Mouse (Mus musculus) heart, adult 2 months (tissue): Measurements from ENCODE around the gene Rgs16. TPM values are rescaled to one million over a fixed set of nuclear protein-coding genes. Genes with fewer than 3 reads are reported as not detected.

Experiments used
- DNase-seq, 2 experiments: peaks; one replicate each; pipeline ENCODE4 v3.0.0; 2021
- H3K27ac ChIP-seq: fragments of 200-600 bp; 2 replicates; pipeline ENCODE4 v1.8.1; 2022
- H3K27me3 ChIP-seq: fragments of 200-500 bp; 2 replicates; pipeline ENCODE4 v1.6.1; 2012; ENCODE audit warnings: mild to moderate bottlenecking, low read length, inconsistent platforms, mixed read lengths; ENCODE audit not compliant: control insufficient read depth, insufficient read depth
- H3K36me3 ChIP-seq: fragments of 200-500 bp; 2 replicates; pipeline ENCODE4 v1.6.1; 2012; ENCODE audit warnings: low read length, inconsistent platforms; ENCODE audit not compliant: control insufficient read depth, insufficient read depth
- H3K4me1 ChIP-seq: fragments of 200-500 bp; 2 replicates; pipeline ENCODE4 v1.6.1; 2011; ENCODE audit warnings: low read length; ENCODE audit not compliant: control insufficient read depth, insufficient read depth
- H3K4me3 ChIP-seq: fragments of 200-600 bp; 2 replicates; pipeline ENCODE4 v1.8.1; 2022
- H3K79me2 ChIP-seq: fragments of 200-500 bp; replicated peaks from 2 replicates; pipeline ENCODE4 v1.6.1; 2012; ENCODE audit warnings: mild to moderate bottlenecking, inconsistent platforms, low read length, moderate library complexity, mixed read lengths; ENCODE audit not compliant: control insufficient read depth, insufficient read depth
- H3K9ac ChIP-seq: fragments of 200-500 bp; 2 replicates; pipeline ENCODE4 v1.6.1; 2012; ENCODE audit warnings: low read depth, mild to moderate bottlenecking, control low read depth, inconsistent platforms, low read length, mixed read lengths
- CTCF ChIP-seq: fragments of 200-600 bp; IDR thresholded peaks from 2 replicates; pipeline ENCODE4 v1.8.1; 2022; ENCODE audit warnings: antibody characterized with exemption, mild to moderate bottlenecking, moderate library complexity
- EP300 ChIP-seq: fragments of 200-500 bp; IDR thresholded peaks from 2 replicates; pipeline ENCODE4 v1.6.1; 2011; ENCODE audit warnings: low read depth, low read length, control low read depth; ENCODE audit not compliant: insufficient read depth
- POLR2A ChIP-seq: fragments of 200-500 bp; IDR thresholded peaks from 2 replicates; pipeline ENCODE4 v1.6.1; 2011; ENCODE audit warnings: mild to moderate bottlenecking, low read depth, low read length, control low read depth; ENCODE audit not compliant: insufficient read depth
- WGBS: fragments of 180-500 bp; shearing (Covaris S2); methylation state at CpG from one replicate; pipeline ENCODE4 v1.1.7; 2018; 5-methylcytosine and 5-hydroxymethylcytosine counted together
- intact Hi-C: fragments of 180-260 bp; cut with DNase I; formaldehyde crosslinking; loops from one replicate; pipeline ENCODE4 v1.15.1; 2025
- polyA plus RNA-seq: library from polyadenylated mRNA; depleted of rRNA; stranded (reverse); fragments of >200 nt; gene quantifications from 2 replicates; pipeline ENCODE4 v1.2.3, GENCODE M21; 2012
- total RNA-seq, 2 experiments: library from RNA; stranded (reverse); gene quantifications; 2 replicates each; pipeline ENCODE4 v1.2.3; 2021

Rgs16 gene
- total and polyA plus RNA-seq, 3 experiments = 0.80 to 1.9 (median 1.4) TPM

- H3K4me1 ChIP-seq = no peaks in the 10 kb centered on the region
- WGBS = 70% methylated on average over 3 of the region's 3 CpGs
- H3K79me2 ChIP-seq = no peaks in the 10 kb centered on the region
- no peak for DNase-seq
- H3K9ac ChIP-seq = no peak overlapping the region
- H3K36me3 ChIP-seq = no peaks in the 10 kb centered on the region
- no peaks in the 10 kb centered on the region for H3K27me3 ChIP-seq
- TF ChIP-seq POLR2A (no peak), EP300 (no peak), CTCF (no peak)
- no peak overlapping the region for H3K27ac ChIP-seq
- intact Hi-C loops = no loop called here
- no peak overlapping the region for H3K4me3 ChIP-seq
These were observed 28.4 kb upstream of the Rgs16 start for GRCm38 (mm10) chr1:153711544-153712262.

- intact Hi-C loops = no loop called here
- TF ChIP-seq CTCF = no peak
- no peak for TF ChIP-seq POLR2A
- TF ChIP-seq EP300 = no peak
- Histone ChIP-seq H3K36me3 (no peaks in the 10 kb centered on the region), H3K4me3 (no peak overlapping the region), H3K27me3 (no peaks in the 10 kb centered on the region), H3K79me2 (no peaks in the 10 kb centered on the region), H3K4me1 (no peaks in the 10 kb centered on the region), H3K9ac (no peak overlapping the region), H3K27ac (no peak overlapping the region)
- 95% methylated on average over 2 of the region's 2 CpGs for WGBS
- DNase-seq = no peak
These were observed 27.5 kb upstream of the Rgs16 start for GRCm38 (mm10) chr1:153712633-153713032.

- WGBS = 65% methylated on average over 1 of the region's 1 CpGs
- H3K27ac ChIP-seq = no peak overlapping the region
- no peaks in the 10 kb centered on the region for H3K79me2 ChIP-seq
- intact Hi-C loops = no loop called here
- no peak overlapping the region for H3K4me3 ChIP-seq
- no peak for TF ChIP-seq EP300
- TF ChIP-seq CTCF = no peak
- TF ChIP-seq POLR2A = no peak
- no peaks in the 10 kb centered on the region for H3K36me3 ChIP-seq
- no peaks in the 10 kb centered on the region for H3K4me1 ChIP-seq
- H3K27me3 ChIP-seq = no peaks in the 10 kb centered on the region
- H3K9ac ChIP-seq = no peak overlapping the region
- no peak for DNase-seq
These were observed 22.2 kb upstream of the Rgs16 start for GRCm38 (mm10) chr1:153717990-153718389.

- intact Hi-C loops = no loop called here
- Histone ChIP-seq H3K36me3 (no peaks in the 10 kb centered on the region), H3K79me2 (no peaks in the 10 kb centered on the region), H3K4me1 (no peaks in the 10 kb centered on the region), H3K4me3 (no peak overlapping the region), H3K27me3 (no peaks in the 10 kb centered on the region), H3K27ac (no peak overlapping the region), H3K9ac (no peak overlapping the region)
- DNase-seq = no peak
- 61% methylated on average over 7 of the region's 7 CpGs for WGBS
- TF ChIP-seq EP300 (no peak), CTCF (no peak), POLR2A (no peak)
These were observed 19.2 kb upstream of the Rgs16 start for GRCm38 (mm10) chr1:153720935-153721334.

DNA sequence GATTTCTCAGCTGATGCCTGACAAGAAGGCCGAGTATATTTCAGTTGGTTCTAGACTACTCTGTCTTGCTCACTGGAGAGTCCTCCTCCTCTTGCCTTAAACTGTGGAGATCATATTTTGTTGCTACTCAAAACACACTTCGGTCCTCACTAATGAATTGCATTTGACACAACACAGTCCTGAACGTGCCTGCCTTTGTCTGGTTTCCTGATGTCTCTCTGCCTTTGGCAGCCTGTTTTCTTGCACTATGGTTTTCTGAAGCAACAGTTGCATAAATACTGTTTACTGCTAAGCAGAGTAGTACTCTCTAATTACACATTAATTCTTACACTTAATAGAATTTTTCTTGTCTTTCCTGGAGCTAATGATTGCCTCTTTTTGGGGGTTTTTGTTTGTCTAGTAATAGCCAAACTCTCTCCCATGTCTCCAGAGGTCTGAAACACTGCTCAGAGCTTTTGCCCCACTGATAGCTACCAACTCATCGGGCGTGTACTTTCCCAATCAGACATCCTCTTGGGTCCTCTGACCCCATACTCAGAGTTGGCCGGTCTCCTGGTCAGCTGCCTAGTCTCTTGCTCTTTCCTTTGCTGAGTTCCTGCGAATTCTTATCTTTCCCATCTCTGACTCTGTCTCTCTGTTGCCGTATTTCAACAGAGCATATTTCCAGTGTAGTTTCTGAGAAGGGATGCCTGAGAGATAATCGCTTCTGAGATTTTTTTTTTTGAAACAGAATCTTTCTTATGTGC lies 18.4 kb upstream of the Rgs16 start:
- Histone ChIP-seq H3K4me1 (no peaks in the 10 kb centered on the region), H3K9ac (no peak overlapping the region), H3K4me3 (no peak overlapping the region), H3K79me2 (no peaks in the 10 kb centered on the region), H3K27me3 (no peaks in the 10 kb centered on the region), H3K36me3 (no peaks in the 10 kb centered on the region), H3K27ac (no peak overlapping the region)
- intact Hi-C loops = no loop called here
- TF ChIP-seq EP300 (no peak), POLR2A (no peak), CTCF (no peak)
- 51% methylated on average over 9 of the region's 9 CpGs for WGBS
- no peak for DNase-seq

DNA sequence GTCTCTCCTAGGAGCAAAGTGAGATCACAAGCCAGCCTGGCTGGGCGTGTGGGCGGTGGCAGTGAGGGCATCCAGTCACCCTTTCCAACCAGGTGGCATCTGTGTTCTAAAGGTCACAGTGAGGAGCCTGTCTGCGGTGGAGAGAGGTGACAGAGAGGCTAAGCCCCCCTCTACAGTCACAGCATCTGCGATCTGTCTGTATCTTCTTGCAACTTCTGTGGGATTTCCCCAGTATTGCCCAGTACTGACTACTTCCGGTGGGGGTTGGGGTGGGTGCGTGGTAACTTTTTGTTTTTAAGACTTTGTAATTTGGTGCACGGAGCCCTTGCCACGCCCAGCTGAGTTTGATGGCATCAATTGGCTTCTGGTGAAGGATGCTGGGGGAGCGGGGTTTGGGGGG lies 16.7 kb upstream of the Rgs16 start:
- Histone ChIP-seq H3K4me3 (no peak overlapping the region), H3K27me3 (no peaks in the 10 kb centered on the region), H3K9ac (no peak overlapping the region), H3K4me1 (no peaks in the 10 kb centered on the region), H3K27ac (no peak overlapping the region), H3K36me3 (no peaks in the 10 kb centered on the region), H3K79me2 (no peaks in the 10 kb centered on the region)
- intact Hi-C loops = no loop called here
- WGBS = 72% methylated on average over 9 of the region's 9 CpGs
- DNase-seq = no peak
- TF ChIP-seq EP300 = no peak
- no peak for TF ChIP-seq POLR2A
- no peak for TF ChIP-seq CTCF
